Mouse (Mus musculus): ENCODE data around the gene Tln2. TPM values are rescaled to one million over a fixed set of nuclear protein-coding genes. Genes with fewer than 3 reads are reported as not detected.
"Not testable (repeated sequence)": the region's sequence is repeated elsewhere in the genome, so short reads cannot be mapped to it uniquely, and the experiment has no call there.

Gene Tln2
- total RNA-seq, 1 experiment from 2014 or later, result 30.4 TPM

- no peak for DNase-seq
These were observed 206.1 kb downstream of the Tln2 start for GRCm38 (mm10) chr9:67353365-67353764.

DNA sequence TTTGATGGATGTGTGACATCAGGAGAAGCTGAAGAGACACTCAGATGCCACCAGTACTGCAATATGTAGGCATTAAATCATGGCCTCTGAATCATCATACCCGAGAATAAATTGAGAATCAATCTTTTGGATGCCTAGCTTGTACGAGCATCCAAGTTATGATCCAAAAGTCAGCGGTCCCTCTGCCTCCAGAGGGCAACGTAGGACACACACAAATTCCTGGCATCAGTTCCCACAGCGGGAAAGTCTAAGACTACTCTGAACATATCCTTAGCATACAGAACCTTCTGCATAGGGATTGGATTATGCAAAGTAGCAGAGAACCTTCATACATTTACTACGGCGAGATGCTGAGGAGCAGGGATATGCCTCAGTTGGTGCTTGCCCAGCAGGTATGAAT, 210.5 kb downstream of the Tln2 start:
- DNase-seq, result no peak

- DNase-seq, result no peak
These were observed 212.3 kb downstream of the Tln2 start for GRCm38 (mm10) chr9:67347184-67347583.

- DNase-seq, result no peak
These were observed 228.2 kb downstream of the Tln2 start for GRCm38 (mm10) chr9:67331281-67331680.

DNA sequence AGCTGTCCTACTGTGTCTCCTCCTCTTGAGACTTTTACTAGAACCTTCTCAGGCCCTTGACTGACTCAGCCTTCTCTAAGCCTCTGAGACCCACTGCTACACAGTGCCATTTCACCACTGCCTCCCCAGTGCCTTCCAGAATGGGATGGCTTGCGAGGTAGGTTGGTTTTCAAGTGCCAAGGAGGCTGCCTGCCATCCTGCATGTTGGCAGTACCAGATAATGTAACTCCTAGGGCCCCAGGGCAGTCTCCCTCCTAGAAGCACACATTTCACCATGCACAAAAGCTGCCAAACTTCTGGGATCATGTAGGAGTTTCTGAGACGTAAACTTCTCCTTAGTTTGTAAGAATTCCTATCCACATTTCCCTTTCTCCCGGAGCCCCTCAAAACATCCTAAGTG, 231.1 kb downstream of the Tln2 start:
- DNase-seq, result no peak

GRCm38 (mm10) chr9:67321886-67322285, 237.6 kb downstream of the Tln2 start:
- DNase-seq, result no peak

GRCm38 (mm10) chr9:67315356-67315755, 244.1 kb downstream of the Tln2 start:
- DNase-seq, result peak; percentile 56

- DNase-seq, result no peak
These were observed 254.5 kb downstream of the Tln2 start for GRCm38 (mm10) chr9:67304992-67305391.

DNA sequence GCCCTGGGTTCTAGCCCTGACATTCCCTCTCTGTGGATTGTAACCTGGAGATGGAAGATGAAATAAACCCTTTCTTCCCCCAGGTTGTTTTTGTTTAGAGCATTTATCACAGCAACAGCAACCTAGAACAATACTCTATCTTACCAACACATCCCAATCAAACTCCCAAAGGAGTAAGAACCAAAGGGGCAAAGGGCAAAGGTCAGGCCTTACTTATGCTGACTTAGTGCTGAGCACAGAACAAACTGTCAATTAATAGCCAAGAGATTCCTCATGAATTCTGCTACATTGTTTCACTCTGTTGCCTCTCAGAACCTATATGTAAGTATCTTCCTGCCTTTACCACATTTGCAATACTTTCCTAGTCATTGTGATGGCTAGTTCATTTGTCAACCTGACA, 255.5 kb downstream of the Tln2 start:
- no peak for DNase-seq

- no peak for DNase-seq
These were observed 256.5 kb downstream of the Tln2 start for GRCm38 (mm10) chr9:67303038-67303437.

DNA sequence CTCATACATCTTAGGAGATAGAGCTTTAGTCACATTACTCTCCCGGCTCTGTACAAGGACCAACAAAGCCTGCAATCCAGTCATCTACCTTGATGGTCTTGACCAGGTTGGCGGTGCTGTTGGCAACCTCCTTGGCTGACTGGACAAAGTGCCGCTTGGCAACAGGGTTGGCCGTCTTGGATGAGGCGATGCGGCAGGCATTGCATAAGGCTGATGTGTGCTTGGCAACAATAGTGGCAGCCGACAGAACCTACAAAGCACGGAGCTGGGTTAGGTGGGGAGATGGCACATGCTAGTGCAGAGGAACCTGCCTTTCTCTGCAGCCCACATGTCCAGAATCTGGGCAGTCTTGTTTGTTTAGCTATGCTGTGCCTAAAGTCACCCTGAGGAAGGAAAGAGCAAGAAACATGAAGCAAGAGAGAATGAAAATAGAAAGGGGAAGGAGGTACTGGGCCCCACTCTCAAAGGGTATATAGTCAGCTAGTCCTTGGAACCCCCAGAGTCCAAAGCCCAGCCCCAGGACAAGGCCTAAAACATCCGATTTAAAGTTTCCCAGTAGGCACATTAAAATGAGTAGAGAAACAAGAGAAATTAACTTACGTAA, 257.0 kb downstream of the Tln2 start:
- DNase-seq, result peak; percentile 11

GRCm38 (mm10) chr9:67301571-67301970, 257.9 kb downstream of the Tln2 start:
- DNase-seq, result no peak

GRCm38 (mm10) chr9:67300769-67301168, 258.7 kb downstream of the Tln2 start:
- no peak for DNase-seq

GRCm38 (mm10) chr9:67300346-67300745, 259.2 kb downstream of the Tln2 start:
- DNase-seq, result no peak

GRCm38 (mm10) chr9:67299164-67299563, 260.3 kb downstream of the Tln2 start:
- no peak for DNase-seq

DNA sequence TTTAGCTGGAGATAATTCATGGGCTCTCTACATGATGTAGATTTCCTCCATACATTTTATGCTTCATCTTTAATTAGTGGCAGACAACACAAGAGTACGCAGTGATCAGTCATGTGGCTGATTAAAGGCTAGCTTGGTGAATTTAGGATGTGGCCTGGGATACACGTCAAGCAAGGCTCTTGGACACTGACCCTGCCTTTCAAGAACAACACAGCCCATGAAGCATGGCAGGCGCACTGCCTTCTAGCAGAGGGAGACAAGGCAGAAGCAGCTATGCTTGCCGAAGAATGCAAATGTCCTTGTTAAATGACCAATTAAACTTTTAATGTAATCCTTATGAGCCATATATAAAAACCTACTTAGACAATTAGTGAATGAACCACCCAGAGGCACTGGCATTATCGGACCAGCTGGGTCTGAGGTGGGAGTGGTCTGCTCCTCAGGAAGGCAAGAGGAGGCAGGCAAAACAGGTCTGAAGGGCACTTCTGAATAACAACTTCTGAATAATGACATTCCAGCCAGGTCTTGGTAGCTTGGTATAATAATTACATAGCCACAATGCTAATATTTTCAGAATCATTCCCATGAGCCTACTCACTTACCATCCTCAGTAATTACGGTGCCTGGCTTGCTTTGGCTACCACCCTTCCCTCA, 262.1 kb downstream of the Tln2 start:
- no peak for DNase-seq

- no peak for DNase-seq
These were observed 272.0 kb downstream of the Tln2 start for GRCm38 (mm10) chr9:67287457-67287856.

- DNase-seq, result no peak
These were observed 272.7 kb downstream of the Tln2 start for GRCm38 (mm10) chr9:67286801-67287200.

DNA sequence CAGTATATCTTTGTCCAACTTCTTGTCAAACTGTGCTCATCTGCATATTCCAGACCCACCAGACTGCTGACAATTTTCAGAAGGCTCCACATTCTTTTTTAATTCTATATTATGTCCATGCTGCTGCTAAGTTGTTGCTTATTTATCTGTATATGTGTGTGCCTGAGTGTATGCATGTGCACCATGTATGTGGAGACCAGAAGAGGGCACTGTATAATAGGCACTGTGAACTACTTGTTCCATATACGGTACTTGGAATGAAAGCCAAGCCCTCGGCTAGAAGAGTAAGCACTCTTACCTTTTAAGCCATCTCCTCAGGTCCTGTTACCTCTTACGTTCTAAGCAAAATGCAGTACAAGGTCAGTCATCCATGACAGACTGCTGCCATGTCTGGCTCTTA, 274.0 kb downstream of the Tln2 start:
- no peak for DNase-seq

GRCm38 (mm10) chr9:67281812-67282211, 277.7 kb downstream of the Tln2 start:
- no peak for DNase-seq

DNA sequence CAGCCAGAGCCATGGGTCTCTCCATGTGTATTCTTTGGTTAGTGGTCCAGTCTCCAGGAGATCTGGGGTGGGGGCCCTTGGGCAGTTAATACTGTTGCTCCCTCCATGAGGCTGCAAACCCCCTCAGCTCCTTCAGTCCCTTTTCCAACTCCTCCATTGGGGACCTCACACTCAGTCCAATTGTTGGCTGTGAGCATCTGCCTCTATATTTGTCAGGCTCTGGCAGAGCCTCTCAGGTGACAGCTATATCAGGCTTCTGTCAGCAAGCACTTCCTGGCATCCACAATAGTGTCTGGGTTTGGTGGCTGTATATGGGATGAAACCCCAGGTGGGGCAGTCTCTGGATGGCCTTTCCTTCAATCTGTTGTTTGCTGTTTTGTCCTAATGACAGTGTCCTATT, 279.2 kb downstream of the Tln2 start:
- not testable (repeated sequence) for DNase-seq

DNA sequence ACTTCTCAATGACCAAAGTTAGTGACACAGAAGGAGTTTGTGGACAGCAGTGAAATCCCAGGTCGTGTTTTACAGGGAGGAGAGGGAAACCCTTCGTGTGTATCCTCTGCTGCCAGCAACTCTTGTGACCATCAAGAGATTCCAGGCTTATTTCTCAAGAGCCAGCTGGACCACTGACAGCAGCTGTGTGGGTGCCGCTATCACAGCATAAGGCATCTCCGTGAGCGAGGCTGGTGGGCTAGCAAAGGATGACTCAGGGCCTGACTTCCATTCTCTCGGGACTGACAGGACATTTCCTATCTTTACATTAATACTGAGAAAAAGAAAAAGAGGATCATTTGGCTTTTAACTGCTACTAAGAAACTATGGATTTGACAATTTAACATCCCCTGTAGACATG, 283.1 kb downstream of the Tln2 start:
- no peak for DNase-seq

GRCm38 (mm10) chr9:67274296-67274695, 285.2 kb downstream of the Tln2 start:
- no peak for DNase-seq

GRCm38 (mm10) chr9:67273362-67273761, 286.1 kb downstream of the Tln2 start:
- no peak for DNase-seq

Measured in adrenal gland, postnatal 25 days (tissue).